Comparison of ENCODE assay signal across 21 mouse cellular contexts in the genomic region with DNA sequence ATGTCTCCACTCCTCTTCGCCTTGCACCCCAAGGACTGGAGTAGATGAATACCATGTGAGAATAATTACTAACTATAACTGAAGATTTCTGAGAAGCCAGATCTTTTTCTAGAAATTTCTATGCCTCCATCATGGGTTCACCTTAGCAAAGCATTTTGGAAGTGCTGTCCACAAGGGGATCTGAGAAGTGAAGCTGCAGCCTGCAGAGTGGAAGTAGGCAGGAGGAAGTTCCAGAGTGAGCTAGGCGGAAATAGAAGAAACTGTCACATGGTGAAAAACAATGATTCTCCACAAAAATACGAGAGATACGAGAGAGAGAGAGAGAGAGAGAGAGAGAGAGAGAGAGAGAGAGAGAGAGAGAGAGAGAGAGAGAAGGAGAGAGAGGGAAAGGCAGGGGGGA. TPM values are rescaled to one million over a fixed set of nuclear protein-coding genes. Genes with fewer than 3 reads are reported as not detected.
DNase-seq lines count a peak whose midpoint lies in the region; ATAC-seq and TF ChIP-seq lines count a peak whose summit lies in the region.
"Had no signal": no experiment of that assay in that cellular context is flagged by ENCODE, and none has a peak within 500 bp of the region (broad histone marks: within the 10 kb centered on the region; RNA-seq: fewer than 3 reads in every experiment).

No protein-coding gene starts in this region.

- TF ChIP-seq CTCF in lung, postnatal 0 days (IDR thresholded peaks at IDR 0.05): no peak
- no peak for TF ChIP-seq CTCF in lung, adult 2 months (IDR thresholded peaks at IDR 0.05; ENCODE audit: insufficient read depth, low read length)

- no peak overlapping the region for H3K4me2 ChIP-seq in lung, postnatal 0 days (replicated peaks; ENCODE audit: low read depth, low read length)
- H3K4me2 ChIP-seq: embryonic facial prominence, embryonic 12.5 days; forebrain, embryonic 15.5 days; heart, embryonic 13.5 days; hindbrain, embryonic 12.5 days had no signal

- whole genome bisulfite sequencing in lung, postnatal 0 days: 64% methylated on average over 4 of the region's 4 CpGs
- 71% methylated on average over 4 of the region's 4 CpGs for WGBS in lung, adult 2 months

- no peak for ATAC-seq in lung, postnatal 0 days
- ATAC-seq in megakaryocyte, adult 5-6 weeks (ENCODE audit: poor library complexity, severe bottlenecking): peak; percentile 65
- ATAC-seq: activated CD4-positive, CD25-positive, alpha-beta regulatory T cell, adult 4 months; forebrain, embryonic 15.5 days; hindbrain, postnatal 0 days; Patski had no signal

- H3K9ac ChIP-seq in lung, postnatal 0 days (replicated peaks; ENCODE audit: low read depth): no peak overlapping the region
- H3K9ac ChIP-seq: embryonic facial prominence, embryonic 12.5 days; forebrain, embryonic 15.5 days; heart, embryonic 13.5 days; hindbrain, embryonic 12.5 days had no signal

- H3K36me3 ChIP-seq in lung, postnatal 0 days (ENCODE audit: insufficient read depth, low read length): no peaks in the 10 kb centered on the region
- H3K36me3 ChIP-seq in splenic B cell, adult 2 months (ENCODE audit: control insufficient read depth, insufficient read depth, low read length, poor library complexity, severe bottlenecking): no peaks in the 10 kb centered on the region
- H3K36me3 ChIP-seq: embryonic facial prominence, embryonic 12.5 days; forebrain, embryonic 15.5 days; heart, embryonic 13.5 days; hindbrain, embryonic 12.5 days had no signal

- H3K27ac ChIP-seq in lung, postnatal 0 days (ENCODE audit: low read length): no peak overlapping the region
- H3K27ac ChIP-seq in brown adipose tissue, adult 24 weeks (replicated peaks; ENCODE audit: low read depth, low read length): peak overlapping the region; percentile 44
- H3K27ac ChIP-seq: embryonic facial prominence, embryonic 12.5 days; forebrain, embryonic 15.5 days; heart, embryonic 13.5 days; hindbrain, embryonic 12.5 days; hindbrain, postnatal 0 days had no signal

- no peak overlapping the region for H3K4me3 ChIP-seq in lung, postnatal 0 days (ENCODE audit: low read depth, low read length)
- no peak overlapping the region for H3K4me3 ChIP-seq in lung, adult 2 months (replicated peaks; ENCODE audit: extremely low read depth, low read depth, low read length)
- H3K4me3 ChIP-seq in brown adipose tissue, adult 24 weeks (ENCODE audit: insufficient read depth, low read depth, low read length): no peak overlapping the region
- H3K4me3 ChIP-seq: embryonic facial prominence, embryonic 12.5 days; forebrain, embryonic 15.5 days; heart, embryonic 13.5 days; hindbrain, embryonic 12.5 days had no signal

- TF ChIP-seq POLR2A in lung, adult 2 months (IDR thresholded peaks at IDR 0.05; ENCODE audit: borderline replicate concordance, extremely low read depth, low read depth, low read length): no peak

- intact Hi-C loops in left cerebral cortex, postnatal 10 days (cut with DNase I): no loop called here

- no peaks in the 10 kb centered on the region for H3K9me3 ChIP-seq in lung, postnatal 0 days (ENCODE audit: low read length)
- H3K9me3 ChIP-seq: embryonic facial prominence, embryonic 12.5 days; forebrain, embryonic 15.5 days; heart, embryonic 13.5 days; hindbrain, embryonic 12.5 days had no signal

- H3K4me1 ChIP-seq in lung, postnatal 0 days (ENCODE audit: insufficient read depth, low read depth, low read length): no peaks in the 10 kb centered on the region
- no peaks in the 10 kb centered on the region for H3K4me1 ChIP-seq in lung, adult 2 months (ENCODE audit: control insufficient read depth, insufficient read depth, low read length)
- H3K4me1 ChIP-seq in brown adipose tissue, adult 24 weeks (ENCODE audit: control insufficient read depth, insufficient read depth, insufficient read length, low read length): no peaks in the 10 kb centered on the region
- H3K4me1 ChIP-seq: embryonic facial prominence, embryonic 12.5 days; forebrain, embryonic 15.5 days; heart, embryonic 13.5 days; hindbrain, embryonic 12.5 days had no signal

- TF ChIP-seq EP300 in lung, postnatal 0 days (IDR thresholded peaks at IDR 0.05): no peak

- peak; percentile 9 for DNase-seq in lung, postnatal 0 days (ENCODE audit: low spot score)
- no peak for DNase-seq in lung, adult 2 months
- peak; percentile 59 for DNase-seq in splenic B cell, adult 2 months (ENCODE audit: low read depth, low spot score)
- no peak for DNase-seq in ovary, postnatal 14 days (ENCODE audit: low spot score)
- DNase-seq in left cerebral cortex, postnatal 10 days (ENCODE audit: extremely low spot score in 1 of 2, low spot score in 2 of 2): no peak
- DNase-seq: adrenal gland, postnatal 14 days; cerebellum, adult 11 months; cerebellum, adult 8-10 months; cerebellum, postnatal 14 days; gastrocnemius, postnatal 10 days; heart, postnatal 36 days had no signal

- H3K27me3 ChIP-seq in lung, postnatal 0 days (replicated peaks; ENCODE audit: insufficient read depth, low read length): no peaks in the 10 kb centered on the region
- no peaks in the 10 kb centered on the region for H3K27me3 ChIP-seq in splenic B cell, adult 2 months (ENCODE audit: control insufficient read depth, insufficient read depth, low read length, poor library complexity, severe bottlenecking)
- H3K27me3 ChIP-seq: CH12.LX; embryonic facial prominence, embryonic 12.5 days; forebrain, embryonic 15.5 days; heart, embryonic 13.5 days; Patski had no signal

RNA-seq across cellular contexts. Expression of gene Kdm7a, which starts 26.0 kb away (rescaled TPM):
- 5.1 and 6.7 TPM in 2 replicates for polyA plus RNA-seq in lung, postnatal 0 days (2015; fragmentation: Nextera tagmentation; extraction: Ambion mirVana)
- polyA plus RNA-seq in lung, adult 2 months (2012; rRNA removed): 2.7 and 4.0 TPM in 2 replicates
- polyA plus RNA-seq in brown adipose tissue, adult 24 weeks (2012; ENCODE audit: insufficient read depth, insufficient read length, missing spikeins): 9.5 and 12.2 TPM in 2 replicates
- 86.5 and 89.6 TPM in 2 replicates for total RNA-seq in megakaryocyte, adult 5-6 weeks (2015)
- 80.4 and 101 TPM in 2 replicates for total RNA-seq in megakaryocyte, adult 5-6 weeks (2017)
- 10 to 100 TPM; 13.9 to 14.3 TPM for total RNA-seq in left cerebral cortex, postnatal 10 days (2021)

Comparison
In these comparisons a context has a peak if more than half of its experiments do, and no peak if none do; other contexts are left out.
1. DNase-seq: peak in lung, postnatal 0 days (single experiment) and splenic B cell, adult 2 months (single experiment); none in lung, adult 2 months (single experiment), ovary, postnatal 14 days (single experiment) and left cerebral cortex, postnatal 10 days (0 of 2).